Mouse (Mus musculus) midbrain, embryonic 11.5 days (tissue): ENCODE measurements around the gene Txndc11. TPM values are rescaled to one million over a fixed set of nuclear protein-coding genes. Genes with fewer than 3 reads are reported as not detected.

Experiments used
- ATAC-seq: fragments of 200-750 bp; cut with Nextera tagmentation; 2 replicates; pipeline ENCODE4 v1.8.0; 2017; ENCODE audit warnings: moderate TSS enrichment, moderate library complexity; ENCODE audit not compliant: low FRiP score
- DNase-seq: peaks from one replicate; pipeline ENCODE4 v3.0.0; 2015; ENCODE audit warnings: low spot score; ENCODE audit errors: missing footprints
- H3K27ac ChIP-seq: fragments of 300-500 bp; sonication (generic); 2 replicates; pipeline ENCODE4 v1.5.1; 2014; ENCODE audit warnings: low read depth, low read length
- H3K27me3 ChIP-seq: fragments of 300-500 bp; sonication (generic); 2 replicates; pipeline ENCODE4 v1.6.1; 2014; ENCODE audit warnings: mild to moderate bottlenecking, low read length, moderate library complexity, mixed read lengths; ENCODE audit not compliant: control insufficient read depth, insufficient read depth
- H3K36me3 ChIP-seq: fragments of 300-500 bp; sonication (generic); 2 replicates; pipeline ENCODE4 v1.6.1; 2014; ENCODE audit warnings: mild to moderate bottlenecking, low read length, moderate library complexity, mixed read lengths; ENCODE audit not compliant: control insufficient read depth, insufficient read depth
- H3K4me1 ChIP-seq: fragments of 300-500 bp; sonication (generic); 2 replicates; pipeline ENCODE4 v1.6.1; 2014; ENCODE audit warnings: low read length; ENCODE audit not compliant: control insufficient read depth, insufficient read depth
- H3K4me2 ChIP-seq: fragments of 300-500 bp; sonication (generic); 2 replicates; pipeline ENCODE4 v1.6.1; 2014; ENCODE audit warnings: mild to moderate bottlenecking, moderate library complexity
- H3K4me3 ChIP-seq: fragments of 300-500 bp; sonication (generic); 2 replicates; pipeline ENCODE4 v1.5.1; 2014; ENCODE audit warnings: low read depth, low read length
- H3K9ac ChIP-seq: fragments of 300-500 bp; sonication (generic); 2 replicates; pipeline ENCODE4 v1.6.1; 2014; ENCODE audit warnings: low read length
- H3K9me3 ChIP-seq: fragments of 300-500 bp; sonication (generic); 2 replicates; pipeline ENCODE4 v1.6.1; 2016; ENCODE audit warnings: low read length; ENCODE audit not compliant: control insufficient read depth
- WGBS: fragments of 180-500 bp; shearing (Covaris S2); extraction: QIAGEN DNeasy Blood & Tissue Kit; methylation state at CpG from one replicate; pipeline ENCODE4 v1.1.7; 2014; 5-methylcytosine and 5-hydroxymethylcytosine counted together
- polyA plus RNA-seq: library from polyadenylated mRNA; unstranded; fragments of >200 nt; fragmentation: Nextera tagmentation; extraction: Ambion mirVana; gene quantifications from 2 replicates; pipeline ENCODE4 v1.2.1, GENCODE M21; 2014

Txndc11 gene
- polyA plus RNA-seq, 1 experiment from 2014 or later: 31.0 TPM

GRCm38 (mm10) chr16:11062794-11063721 lies 71.4 kb downstream of the Txndc11 start:
- Histone ChIP-seq H3K27me3 (no peaks in the 10 kb centered on the region), H3K36me3 (no peaks in the 10 kb centered on the region), H3K4me2 (peak overlapping the region; percentile 5; the same call in 1 of the 2 replicates), H3K4me3 (no peak overlapping the region), H3K9me3 (no peaks in the 10 kb centered on the region), H3K27ac (peak overlapping the region; percentile 37), H3K4me1 (peaks cover 25% of the 10 kb centered on the region), H3K9ac (peak overlapping the region; percentile 9; the same call in 1 of the 2 replicates)
- 18% methylated on average over 13 of the region's 13 CpGs for WGBS
- no peak for ATAC-seq
- DNase-seq: peak; percentile 88

- no peaks in the 10 kb centered on the region for H3K9me3 ChIP-seq
- ATAC-seq (no peak), DNase-seq (no peak)
- H3K4me3 ChIP-seq: no peak within 1 kb of the TSS
- H3K4me1 ChIP-seq: peaks cover 14% of the 10 kb centered on the region
- H3K4me2 ChIP-seq: no peak within 1 kb of the TSS
- WGBS: 89% methylated on average over 4 of the region's 4 CpGs
- H3K27ac ChIP-seq: no peak within 1 kb of the TSS
- no peak within 1 kb of the TSS for H3K9ac ChIP-seq
- no peaks in the 10 kb centered on the region for H3K27me3 ChIP-seq
- H3K36me3 ChIP-seq: no peaks in the 10 kb centered on the region
Observed at GRCm38 (mm10) chr16:11060645-11061044, 73.8 kb downstream of the Txndc11 start, which contains the start of gene Snn. TSS of gene Snn (plus strand) at chr16:11060945.

- H3K36me3 ChIP-seq: no peaks in the 10 kb centered on the region
- H3K4me1 ChIP-seq: no peaks in the 10 kb centered on the region
- H3K4me3 ChIP-seq: no peak overlapping the region
- no peaks in the 10 kb centered on the region for H3K27me3 ChIP-seq
- WGBS: 81% methylated on average over 5 of the region's 5 CpGs
- no peak overlapping the region for H3K9ac ChIP-seq
- no peak overlapping the region for H3K4me2 ChIP-seq
- no peak overlapping the region for H3K27ac ChIP-seq
- H3K9me3 ChIP-seq: no peaks in the 10 kb centered on the region
- ATAC-seq (no peak), DNase-seq (no peak)
Observed at GRCm38 (mm10) chr16:11055916-11056315, 78.5 kb downstream of the Txndc11 start.

- no peaks in the 10 kb centered on the region for H3K27me3 ChIP-seq
- WGBS: 88% methylated on average over 6 of the region's 6 CpGs
Observed at GRCm38 (mm10) chr16:11054871-11055270, 79.6 kb downstream of the Txndc11 start.

GRCm38 (mm10) chr16:11054409-11054808 lies 80.0 kb downstream of the Txndc11 start:
- no peak overlapping the region for H3K27ac ChIP-seq
- H3K4me1 ChIP-seq: no peaks in the 10 kb centered on the region
- no peak for DNase-seq
- H3K4me2 ChIP-seq: no peak overlapping the region
- WGBS: 70% methylated on average over 6 of the region's 6 CpGs
- H3K27me3 ChIP-seq: no peaks in the 10 kb centered on the region
- H3K4me3 ChIP-seq: no peak overlapping the region
- no peaks in the 10 kb centered on the region for H3K36me3 ChIP-seq
- no peak overlapping the region for H3K9ac ChIP-seq
- no peak for ATAC-seq
- H3K9me3 ChIP-seq: no peaks in the 10 kb centered on the region

More at GRCm38 (mm10) chr16:11054871-11055270, 79.6 kb downstream of the Txndc11 start:
- Histone ChIP-seq H3K36me3 (no peaks in the 10 kb centered on the region), H3K27ac (no peak overlapping the region), H3K9me3 (no peaks in the 10 kb centered on the region), H3K4me3 (no peak overlapping the region), H3K9ac (no peak overlapping the region), H3K4me1 (no peaks in the 10 kb centered on the region), H3K4me2 (no peak overlapping the region)
- DNase-seq (no peak), ATAC-seq (no peak)

- H3K4me3 ChIP-seq: no peak overlapping the region
- WGBS: 94% methylated on average over 11 of the region's 11 CpGs
Observed at GRCm38 (mm10) chr16:11051134-11051533, 83.3 kb downstream of the Txndc11 start.

GRCm38 (mm10) chr16:11050226-11050625 lies 84.2 kb downstream of the Txndc11 start:
- no peaks in the 10 kb centered on the region for H3K4me1 ChIP-seq
- H3K36me3 ChIP-seq: no peaks in the 10 kb centered on the region
- no peaks in the 10 kb centered on the region for H3K9me3 ChIP-seq
- no peak overlapping the region for H3K9ac ChIP-seq
- no peak for DNase-seq
- H3K4me2 ChIP-seq: no peak overlapping the region
- no peak overlapping the region for H3K27ac ChIP-seq
- no peak overlapping the region for H3K4me3 ChIP-seq
- WGBS: 81% methylated on average over 2 of the region's 2 CpGs
- no peak for ATAC-seq
- H3K27me3 ChIP-seq: no peaks in the 10 kb centered on the region

More at GRCm38 (mm10) chr16:11051134-11051533, 83.3 kb downstream of the Txndc11 start:
- no peak overlapping the region for H3K27ac ChIP-seq
- H3K9me3 ChIP-seq: no peaks in the 10 kb centered on the region
- no peaks in the 10 kb centered on the region for H3K36me3 ChIP-seq
- DNase-seq (no peak), ATAC-seq (no peak)
- H3K4me2 ChIP-seq: no peak overlapping the region
- H3K27me3 ChIP-seq: no peaks in the 10 kb centered on the region
- H3K9ac ChIP-seq: no peak overlapping the region
- no peaks in the 10 kb centered on the region for H3K4me1 ChIP-seq

- ATAC-seq: no peak
- H3K27me3 ChIP-seq: no peaks in the 10 kb centered on the region
- H3K9ac ChIP-seq: no peak overlapping the region
- no peaks in the 10 kb centered on the region for H3K36me3 ChIP-seq
- no peaks in the 10 kb centered on the region for H3K4me1 ChIP-seq
- H3K27ac ChIP-seq: no peak overlapping the region
- no peak for DNase-seq
- 90% methylated on average over 7 of the region's 7 CpGs for WGBS
- H3K9me3 ChIP-seq: no peaks in the 10 kb centered on the region
- H3K4me2 ChIP-seq: no peak overlapping the region
- H3K4me3 ChIP-seq: no peak overlapping the region
Observed at GRCm38 (mm10) chr16:11047130-11047529, 87.3 kb downstream of the Txndc11 start.

GRCm38 (mm10) chr16:11046437-11046836 lies 88.0 kb downstream of the Txndc11 start:
- Histone ChIP-seq H3K27me3 (no peaks in the 10 kb centered on the region), H3K36me3 (no peaks in the 10 kb centered on the region), H3K4me2 (no peak overlapping the region), H3K4me3 (no peak overlapping the region), H3K27ac (no peak overlapping the region), H3K9me3 (no peaks in the 10 kb centered on the region), H3K9ac (no peak overlapping the region), H3K4me1 (no peaks in the 10 kb centered on the region)
- 88% methylated on average over 7 of the region's 7 CpGs for WGBS
- DNase-seq (no peak), ATAC-seq (no peak)
